Mouse (Mus musculus) myocyte (in vitro differentiated cells): ENCODE measurements around the gene Cops4. TPM values are rescaled to one million over a fixed set of nuclear protein-coding genes. Genes with fewer than 3 reads are reported as not detected.
A peak's percentile ranks its signal among the peaks of the same experiment; 100 is the strongest.

Experiments used
- H3K27me3 ChIP-seq: one replicate; pipeline ENCODE4 v1.6.1; 2011; ENCODE audit not compliant: control insufficient read depth, insufficient read depth, insufficient read length
- H3K36me3 ChIP-seq: one replicate; pipeline ENCODE4 v1.6.1; 2011; ENCODE audit not compliant: control insufficient read depth, insufficient read depth
- H3K4me2 ChIP-seq: one replicate; pipeline ENCODE4 v1.6.1; 2011; ENCODE audit warnings: low read depth, control low read depth
- H3K4me3 ChIP-seq: one replicate; pipeline ENCODE4 v1.5.1; 2011; ENCODE audit warnings: mild to moderate bottlenecking, control low read depth, moderate library complexity
- H3K79me2 ChIP-seq: one replicate; pipeline ENCODE4 v1.6.1; 2011; ENCODE audit not compliant: control insufficient read depth, insufficient read depth
- H3ac ChIP-seq: one replicate; pipeline ENCODE4 v1.6.1; 2011; ENCODE audit not compliant: control insufficient read depth, insufficient read length
- CEBPB ChIP-seq: IDR thresholded peaks from 2 replicates; pipeline ENCODE4 v1.6.1; 2011; ENCODE audit warnings: mild to moderate bottlenecking, moderate library complexity; ENCODE audit not compliant: poor library complexity, insufficient read depth, severe bottlenecking
- E2F4 ChIP-seq: IDR thresholded peaks from one replicate; pipeline ENCODE4 v1.6.1; 2011; ENCODE audit warnings: mild to moderate bottlenecking, control low read depth, moderate library complexity; ENCODE audit not compliant: insufficient read depth
- MAX ChIP-seq: IDR thresholded peaks from one replicate; pipeline ENCODE4 v1.6.1; 2011; ENCODE audit warnings: low read depth, mild to moderate bottlenecking, control low read depth
- MYOD1 ChIP-seq, 3 experiments: IDR thresholded peaks; one replicate each; pipeline ENCODE4 v1.6.1; 2011; ENCODE audit warnings: control low read depth in 2 of 3, low read depth in 2 of 3, mild to moderate bottlenecking in 2 of 3, moderate library complexity in 1 of 3; ENCODE audit not compliant: insufficient read length in 2 of 3, control insufficient read depth in 1 of 3
- MYOG ChIP-seq, 3 experiments: IDR thresholded peaks; one replicate each; pipeline ENCODE4 v1.6.1; 2011; ENCODE audit warnings: control low read depth in 2 of 3, low read depth in 2 of 3, mild to moderate bottlenecking in 2 of 3; ENCODE audit not compliant: insufficient read length in 2 of 3, control insufficient read depth in 1 of 3, insufficient read depth in 1 of 3
- POLR2A ChIP-seq: IDR thresholded peaks from one replicate; pipeline ENCODE4 v1.6.1; 2011; ENCODE audit warnings: low read depth, mild to moderate bottlenecking, control low read depth, moderate library complexity; ENCODE audit not compliant: insufficient read length
- POLR2AphosphoS2 ChIP-seq: IDR thresholded peaks from one replicate; pipeline ENCODE4 v1.6.1; 2011; ENCODE audit warnings: low read depth, control low read depth; ENCODE audit not compliant: insufficient read length
- REST ChIP-seq: IDR thresholded peaks from one replicate; pipeline ENCODE4 v1.6.1; 2011; ENCODE audit warnings: mild to moderate bottlenecking, control low read depth, moderate library complexity; ENCODE audit not compliant: insufficient read depth, insufficient read length
- SRF ChIP-seq: IDR thresholded peaks from one replicate; pipeline ENCODE4 v1.6.1; 2011; ENCODE audit warnings: low read depth; ENCODE audit not compliant: control insufficient read depth, insufficient read length
- TCF12 ChIP-seq: IDR thresholded peaks from one replicate; pipeline ENCODE4 v1.6.1; 2011; ENCODE audit warnings: mild to moderate bottlenecking, control low read depth; ENCODE audit not compliant: poor library complexity, insufficient read depth, severe bottlenecking
- TCF3 ChIP-seq: IDR thresholded peaks from one replicate; pipeline ENCODE4 v1.6.1; 2011; ENCODE audit warnings: low read depth, control low read depth; ENCODE audit not compliant: insufficient read length
- USF1 ChIP-seq: IDR thresholded peaks from one replicate; pipeline ENCODE4 v1.6.1; 2011; ENCODE audit warnings: low read depth, mild to moderate bottlenecking, control low read depth, moderate library complexity
- polyA plus RNA-seq: library from polyadenylated mRNA; unstranded; fragments of >200 nt; fragmentation: generic; extraction: Trizol; gene quantifications from one replicate; pipeline ENCODE4 v1.2.1, GENCODE M21; 2012; ENCODE audit warnings: missing spikeins

Gene Cops4
- polyA plus RNA-seq, 1 experiment, result 104 TPM

GRCm38 (mm10) chr5:100520223-100520622 is 2.1 kb downstream of the Cops4 start:
- Histone ChIP-seq H3K79me2 (peaks cover 62% of the 10 kb centered on the region), H3K4me3 (peak overlapping the region; percentile 65), H3ac (no peak overlapping the region), H3K36me3 (no peaks in the 10 kb centered on the region), H3K27me3 (no peaks in the 10 kb centered on the region), H3K4me2 (peak overlapping the region; percentile 87)
- TF ChIP-seq E2F4 (no peak), SRF (no peak)

- no peaks in the 10 kb centered on the region for H3K27me3 ChIP-seq
- no peak overlapping the region for H3K4me3 ChIP-seq
- TF ChIP-seq SRF, result no peak
- no peak for TF ChIP-seq E2F4
- no peak for TF ChIP-seq CEBPB
- no peak for TF ChIP-seq MAX
- TF ChIP-seq TCF12, result no peak
- no peak for TF ChIP-seq REST
- TF ChIP-seq TCF3, result no peak
- no peak for TF ChIP-seq POLR2AphosphoS2
- no peak for TF ChIP-seq MYOD1 (IDR thresholded peaks at IDR 0.05; ENCODE audit: control insufficient read depth in 1 of 3, insufficient read length in 2 of 3, low read depth in 2 of 3)
- TF ChIP-seq MYOG (IDR thresholded peaks at IDR 0.05; ENCODE audit: control insufficient read depth in 1 of 3, insufficient read depth in 1 of 3, insufficient read length in 2 of 3, low read depth in 2 of 3), result no peak
- no peak for TF ChIP-seq USF1
- no peak for TF ChIP-seq POLR2A
- H3K79me2 ChIP-seq, result peaks cover 88% of the 10 kb centered on the region
- H3ac ChIP-seq, result no peak overlapping the region
- peaks cover 11% of the 10 kb centered on the region for H3K36me3 ChIP-seq
- H3K4me2 ChIP-seq, result no peak overlapping the region
These were observed 5.2 kb downstream of the Cops4 start for GRCm38 (mm10) chr5:100523331-100523730.

- Histone ChIP-seq H3K4me2 (no peak overlapping the region), H3ac (no peak overlapping the region), H3K27me3 (no peaks in the 10 kb centered on the region), H3K4me3 (no peak overlapping the region), H3K36me3 (peaks cover 25% of the 10 kb centered on the region), H3K79me2 (peaks cover 76% of the 10 kb centered on the region)
- TF ChIP-seq CEBPB, result no peak
- TF ChIP-seq USF1, result no peak
- no peak for TF ChIP-seq MYOG (IDR thresholded peaks at IDR 0.05; ENCODE audit: control insufficient read depth in 1 of 3, insufficient read depth in 1 of 3, insufficient read length in 2 of 3, low read depth in 2 of 3)
These were observed 6.8 kb downstream of the Cops4 start for GRCm38 (mm10) chr5:100524921-100525320.

DNA sequence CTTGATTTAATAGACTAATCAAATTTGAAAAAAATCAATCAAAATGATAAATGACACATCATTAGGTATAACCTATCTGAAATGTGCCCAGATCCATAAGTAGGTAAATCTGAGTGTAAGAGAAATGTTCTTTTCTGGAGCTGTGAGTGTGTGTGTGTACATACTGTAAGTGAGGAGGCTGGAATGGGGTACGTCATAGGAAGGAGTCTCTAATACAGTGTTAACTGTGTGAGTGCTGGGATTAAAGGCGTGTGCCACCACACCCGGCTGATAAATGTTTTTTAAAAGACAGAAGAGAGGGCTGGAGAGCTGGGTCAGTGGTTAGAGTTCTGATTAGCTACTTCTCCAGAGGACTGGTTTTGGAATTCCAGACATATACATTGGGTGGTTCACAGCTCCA is 7.5 kb downstream of the Cops4 start:
- H3K4me2 ChIP-seq, result peak overlapping the region; percentile 58
- peaks cover 69% of the 10 kb centered on the region for H3K79me2 ChIP-seq
- H3K27me3 ChIP-seq, result no peaks in the 10 kb centered on the region
- peaks cover 29% of the 10 kb centered on the region for H3K36me3 ChIP-seq
- no peak overlapping the region for H3K4me3 ChIP-seq
- no peak overlapping the region for H3ac ChIP-seq
- TF ChIP-seq MAX (no peak), CEBPB (no peak), USF1 (no peak), TCF3 (no peak), REST (no peak), TCF12 (no peak), MYOG (IDR thresholded peaks at IDR 0.05; ENCODE audit: control insufficient read depth in 1 of 3, insufficient read depth in 1 of 3, insufficient read length in 2 of 3, low read depth in 2 of 3) (no peak), E2F4 (no peak), POLR2AphosphoS2 (no peak), POLR2A (no peak), SRF (no peak), MYOD1 (IDR thresholded peaks at IDR 0.05; ENCODE audit: control insufficient read depth in 1 of 3, insufficient read length in 2 of 3, low read depth in 2 of 3) (no peak)

DNA sequence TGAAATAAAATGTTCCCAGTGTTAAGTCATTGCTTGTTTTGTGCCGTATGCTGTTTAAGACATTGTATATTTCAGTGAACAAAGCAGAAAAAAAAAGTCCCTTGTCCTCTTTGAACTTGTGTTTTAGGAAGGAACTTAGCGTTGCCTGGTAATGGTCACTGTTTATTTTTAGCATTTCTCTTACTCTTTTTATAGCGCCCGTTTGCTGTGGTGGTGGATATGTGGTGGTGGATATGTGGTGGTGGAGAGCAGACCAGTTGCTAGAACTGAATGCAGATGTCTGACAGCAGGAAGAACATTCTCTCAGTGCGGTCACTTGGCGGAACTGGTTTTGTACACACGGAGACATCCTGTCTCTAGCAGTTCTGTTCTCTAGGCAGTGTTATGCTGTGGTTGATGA is 8.1 kb downstream of the Cops4 start:
- TF ChIP-seq MYOD1 (IDR thresholded peaks at IDR 0.05; ENCODE audit: control insufficient read depth in 1 of 3, insufficient read length in 2 of 3, low read depth in 2 of 3) (peak in 2 of 3 experiments; percentile 6 to 43), TCF12 (no peak), MAX (no peak), POLR2AphosphoS2 (no peak), E2F4 (no peak), SRF (no peak), POLR2A (no peak)
- Histone ChIP-seq H3ac (no peak overlapping the region), H3K4me3 (no peak overlapping the region), H3K27me3 (no peaks in the 10 kb centered on the region), H3K4me2 (peak overlapping the region; percentile 58), H3K79me2 (peaks cover 64% of the 10 kb centered on the region), H3K36me3 (peaks cover 35% of the 10 kb centered on the region)
